Mouse (Mus musculus) embryonic fibroblast, embryonic 13.5 days (primary cell): ENCODE data around the gene Abcb1a.

Source experiments
- CTCF ChIP-seq: IDR thresholded peaks from 2 replicates; pipeline ENCODE4 v1.5.1; 2011; ENCODE audit warnings: mild to moderate bottlenecking, control low read depth, low read length, moderate library complexity, borderline replicate concordance; ENCODE audit not compliant: insufficient read depth
- POLR2A ChIP-seq: IDR thresholded peaks from 2 replicates; pipeline ENCODE4 v1.6.1; 2011; ENCODE audit warnings: low read depth, mild to moderate bottlenecking, control low read depth, low read length, moderate library complexity

- no peak for TF ChIP-seq CTCF
- TF ChIP-seq POLR2A, result no peak
Observed at GRCm38 (mm10) chr5:8632901-8633300, 27.0 kb upstream of the Abcb1a start.
